Mouse (Mus musculus): ENCODE results near the gene Wbp11.
"Not testable (repeated sequence)": the region's sequence is repeated elsewhere in the genome, so short reads cannot be mapped to it uniquely, and the experiment has no call there.

The Wbp11 gene

GRCm38 (mm10) chr6:136803739-136804633 is 24.0 kb downstream of the Wbp11 start, which contains the start of gene Hist4h4:
Gene Hist4h4 (minus strand): TSS chr6:136804415.
- in situ Hi-C loops (cut with MseI, MboI): no loop called here

GRCm38 (mm10) chr6:136803093-136803738 is 24.8 kb downstream of the Wbp11 start:
- in situ Hi-C loops (cut with MseI, MboI): no loop called here

GRCm38 (mm10) chr6:136801274-136801673 is 26.8 kb downstream of the Wbp11 start:
- in situ Hi-C loops (cut with MseI, MboI): no loop called here

GRCm38 (mm10) chr6:136800710-136801109 is 27.3 kb downstream of the Wbp11 start:
- in situ Hi-C loops (cut with MseI, MboI): no loop called here

GRCm38 (mm10) chr6:136797874-136798693 is 29.9 kb downstream of the Wbp11 start:
- in situ Hi-C loops (cut with MseI, MboI): not testable (repeated sequence)

GRCm38 (mm10) chr6:136795850-136796249 is 32.2 kb downstream of the Wbp11 start:
- in situ Hi-C loops (cut with MseI, MboI): no loop called here

- in situ Hi-C loops (cut with MseI, MboI): no loop called here
Observed at GRCm38 (mm10) chr6:136795110-136795509, 32.9 kb downstream of the Wbp11 start.

- in situ Hi-C loops (cut with MseI, MboI): no loop called here
Observed at GRCm38 (mm10) chr6:136793831-136794525, 34.1 kb downstream of the Wbp11 start.

GRCm38 (mm10) chr6:136792884-136793758 is 34.9 kb downstream of the Wbp11 start:
- in situ Hi-C loops (cut with MseI, MboI): no loop called here

GRCm38 (mm10) chr6:136789391-136789971 is 38.6 kb downstream of the Wbp11 start:
- in situ Hi-C loops (cut with MseI, MboI): no loop called here

GRCm38 (mm10) chr6:136782761-136783160 is 45.3 kb downstream of the Wbp11 start:
- in situ Hi-C loops (cut with MseI, MboI): no loop called here

GRCm38 (mm10) chr6:136782146-136782545 is 45.9 kb downstream of the Wbp11 start:
- in situ Hi-C loops (cut with MseI, MboI): no loop called here

GRCm38 (mm10) chr6:136781377-136781986 is 46.6 kb downstream of the Wbp11 start, which contains the start of gene Gucy2c:
Gene Gucy2c (minus strand): TSS chr6:136781765.
- in situ Hi-C loops (cut with MseI, MboI): no loop called here

- in situ Hi-C loops (cut with MseI, MboI): no loop called here
Observed at GRCm38 (mm10) chr6:136776392-136776791, 51.6 kb downstream of the Wbp11 start.

- in situ Hi-C loops (cut with MseI, MboI): no loop called here
Observed at GRCm38 (mm10) chr6:136769859-136770258, 58.2 kb downstream of the Wbp11 start.

GRCm38 (mm10) chr6:136769143-136769542 is 58.9 kb downstream of the Wbp11 start:
- in situ Hi-C loops (cut with MseI, MboI): no loop called here

GRCm38 (mm10) chr6:136763912-136764311 is 64.1 kb downstream of the Wbp11 start:
- in situ Hi-C loops (cut with MseI, MboI): no loop called here
